Mouse (Mus musculus) gastrocnemius, postnatal 25 days (tissue): ENCODE data around the gene Rab3il1. TPM values are rescaled to one million over a fixed set of nuclear protein-coding genes. Genes with fewer than 3 reads are reported as not detected.

Experiments
- DNase-seq: peaks from one replicate; pipeline ENCODE4 v3.0.0; 2022
- total RNA-seq, 2 experiments: library from RNA; stranded (reverse); gene quantifications; 1 replicate in 1 of 2; 2 replicates in 1 of 2; pipeline ENCODE4 v1.2.3; 2021

Rab3il1 gene
- total RNA-seq, 2 experiments from 2014 or later: 6.0 to 6.5 TPM

DNA sequence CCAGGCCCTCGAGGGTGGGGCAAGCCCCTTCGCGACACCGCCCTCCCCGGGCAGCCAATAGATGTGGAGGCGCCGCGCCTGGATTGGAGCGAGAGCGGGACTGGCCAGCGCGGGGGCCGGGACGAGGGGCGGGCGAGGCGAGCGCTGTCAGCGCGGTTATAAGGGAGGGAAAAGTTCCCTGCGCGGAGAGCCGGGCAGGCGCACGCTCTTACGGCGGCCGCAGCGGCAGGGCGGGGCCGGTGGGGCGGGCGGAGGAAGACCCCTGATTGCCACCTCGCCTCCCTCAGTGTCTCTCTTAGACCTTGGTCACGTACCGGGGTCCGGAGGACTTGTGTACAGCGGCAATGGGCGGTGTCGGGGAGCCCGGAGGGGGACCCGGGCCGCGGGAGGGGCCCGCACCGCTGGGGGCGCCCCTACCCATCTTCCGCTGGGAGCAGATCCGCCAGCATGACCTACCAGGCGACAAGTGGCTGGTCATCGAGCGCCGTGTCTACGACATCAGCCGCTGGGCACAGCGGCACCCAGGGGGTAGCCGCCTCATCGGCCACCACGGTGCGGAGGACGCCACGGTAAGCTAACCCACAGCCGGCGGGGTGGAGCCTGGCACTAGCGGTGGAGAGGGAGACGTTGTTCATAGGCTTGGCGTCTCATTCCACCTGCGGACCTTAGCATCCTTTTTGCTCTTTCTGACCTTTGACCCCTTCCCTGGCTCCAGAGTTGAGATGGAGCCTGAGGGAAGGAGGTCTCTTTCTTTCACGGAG is 40.1 kb downstream of the Rab3il1 start, which contains the start of gene Fads3:
Gene Fads3, plus strand, starts transcription at position 182 of the 761 bp plus-strand sequence.
- DNase-seq: peak; percentile 86

DNA sequence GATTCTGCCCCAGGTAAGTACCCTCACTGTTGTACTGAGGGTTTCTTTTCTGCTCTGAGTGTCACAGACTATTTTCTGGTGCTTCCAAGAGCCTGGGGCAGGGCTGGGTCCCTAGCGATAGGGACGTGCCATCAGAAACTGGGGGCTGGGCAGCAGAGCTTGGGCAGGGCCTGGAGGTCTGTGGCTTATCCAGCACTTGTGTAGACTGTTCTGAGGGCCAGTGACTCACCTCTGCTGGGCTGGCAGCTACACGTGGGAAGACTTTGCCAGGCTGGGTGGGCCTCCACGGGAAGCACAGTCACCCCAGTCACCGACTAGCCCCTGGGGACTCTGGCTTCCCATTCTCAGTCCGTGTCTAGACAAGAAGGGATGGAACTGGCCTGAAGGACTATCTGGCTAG is 40.8 kb downstream of the Rab3il1 start:
- no peak for DNase-seq

DNA sequence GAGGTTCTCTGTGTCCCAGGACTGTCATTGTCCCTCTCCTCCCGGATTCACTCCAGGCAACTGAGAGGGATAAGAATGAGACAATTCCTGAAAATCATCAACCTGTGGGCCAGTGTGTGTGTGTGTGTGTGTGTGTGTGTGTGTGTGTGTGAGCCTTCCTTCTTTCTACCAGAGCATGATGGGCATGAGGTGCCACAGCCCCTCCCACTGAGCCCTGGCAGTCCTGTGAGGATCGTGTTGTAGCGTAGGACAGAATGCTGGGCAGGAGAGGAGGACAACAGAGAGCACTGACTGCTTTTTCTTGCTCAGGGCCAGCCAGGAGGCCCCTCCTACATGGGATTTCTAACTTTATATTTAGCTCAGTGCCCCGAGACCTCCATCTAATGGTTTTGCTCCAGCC is 41.3 kb downstream of the Rab3il1 start:
- no peak for DNase-seq

- DNase-seq: no peak
These were observed 42.2 kb downstream of the Rab3il1 start for GRCm38 (mm10) chr19:10043643-10044042.

DNA sequence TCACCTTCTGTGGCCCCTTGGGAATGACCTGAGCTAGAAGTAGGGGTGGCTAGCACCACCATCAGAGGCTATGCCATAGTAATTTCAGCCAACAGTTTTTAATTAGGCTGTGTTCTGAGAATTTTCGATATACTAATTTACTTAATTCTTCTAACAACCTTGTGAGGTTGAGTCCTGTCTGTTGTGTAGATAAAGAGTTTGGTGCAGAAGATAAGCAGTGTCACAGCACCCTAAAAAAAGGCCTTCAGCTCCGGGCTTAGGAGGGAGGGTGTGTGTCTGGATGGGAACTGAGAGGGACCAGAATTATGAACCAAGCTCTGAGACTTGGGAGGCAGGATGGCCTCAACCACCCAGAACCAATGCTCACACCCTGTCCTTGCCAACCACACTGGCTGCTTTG is 44.2 kb downstream of the Rab3il1 start:
- DNase-seq: no peak

- DNase-seq: no peak
These were observed 44.9 kb downstream of the Rab3il1 start for GRCm38 (mm10) chr19:10046346-10046745.

- no peak for DNase-seq
These were observed 45.5 kb downstream of the Rab3il1 start for GRCm38 (mm10) chr19:10046983-10047382.

- DNase-seq: no peak
These were observed 48.1 kb downstream of the Rab3il1 start for GRCm38 (mm10) chr19:10049533-10049932.

DNA sequence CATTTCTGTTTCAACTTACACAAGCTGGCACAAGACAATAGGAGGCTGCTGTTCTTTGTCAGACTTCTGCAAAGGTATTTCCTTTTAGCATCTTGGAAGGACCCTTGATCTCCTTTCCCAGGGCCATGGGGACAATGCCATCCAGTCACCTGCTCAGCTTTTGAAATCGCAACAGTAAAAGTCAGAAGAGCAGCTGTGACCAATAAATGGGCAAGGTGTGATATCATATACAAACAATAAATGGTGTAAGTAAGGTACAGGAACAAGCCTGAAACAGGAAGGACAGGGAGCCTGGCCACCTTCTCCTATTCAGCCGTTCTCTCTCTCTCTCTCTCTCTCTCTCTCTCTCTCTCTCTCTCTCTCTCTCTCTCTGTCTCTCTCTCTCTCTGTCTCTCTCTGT is 49.0 kb downstream of the Rab3il1 start:
- DNase-seq: no peak

- no peak for DNase-seq
These were observed 51.2 kb downstream of the Rab3il1 start for GRCm38 (mm10) chr19:10052698-10053097.

DNA sequence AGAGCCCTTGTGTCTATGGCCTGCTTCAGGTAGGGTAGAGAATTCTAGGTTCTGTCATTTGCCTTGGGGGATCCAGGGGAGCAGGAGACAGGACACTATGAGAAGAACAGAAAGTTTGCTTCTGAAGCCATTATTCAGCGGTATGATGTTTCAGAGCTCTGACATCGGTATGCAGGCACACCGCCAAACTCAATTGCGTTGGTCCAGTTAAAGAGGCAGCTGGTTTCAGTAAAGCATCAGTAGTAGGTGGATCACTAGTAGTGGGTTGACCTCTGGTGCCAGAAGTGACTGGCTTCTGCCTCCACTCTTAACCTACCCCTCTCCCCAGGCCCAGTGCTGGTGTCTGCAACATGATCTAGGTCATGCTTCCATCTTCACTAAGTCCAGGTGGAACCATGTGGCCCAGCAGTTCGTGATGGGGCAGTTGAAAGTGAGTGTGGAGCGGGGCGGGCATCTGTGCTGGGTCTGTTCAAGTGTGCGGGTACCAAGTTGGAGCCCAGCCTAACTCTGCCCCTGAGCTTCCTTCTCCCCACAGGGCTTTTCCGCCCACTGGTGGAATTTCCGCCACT is 52.3 kb downstream of the Rab3il1 start:
- DNase-seq: no peak

DNA sequence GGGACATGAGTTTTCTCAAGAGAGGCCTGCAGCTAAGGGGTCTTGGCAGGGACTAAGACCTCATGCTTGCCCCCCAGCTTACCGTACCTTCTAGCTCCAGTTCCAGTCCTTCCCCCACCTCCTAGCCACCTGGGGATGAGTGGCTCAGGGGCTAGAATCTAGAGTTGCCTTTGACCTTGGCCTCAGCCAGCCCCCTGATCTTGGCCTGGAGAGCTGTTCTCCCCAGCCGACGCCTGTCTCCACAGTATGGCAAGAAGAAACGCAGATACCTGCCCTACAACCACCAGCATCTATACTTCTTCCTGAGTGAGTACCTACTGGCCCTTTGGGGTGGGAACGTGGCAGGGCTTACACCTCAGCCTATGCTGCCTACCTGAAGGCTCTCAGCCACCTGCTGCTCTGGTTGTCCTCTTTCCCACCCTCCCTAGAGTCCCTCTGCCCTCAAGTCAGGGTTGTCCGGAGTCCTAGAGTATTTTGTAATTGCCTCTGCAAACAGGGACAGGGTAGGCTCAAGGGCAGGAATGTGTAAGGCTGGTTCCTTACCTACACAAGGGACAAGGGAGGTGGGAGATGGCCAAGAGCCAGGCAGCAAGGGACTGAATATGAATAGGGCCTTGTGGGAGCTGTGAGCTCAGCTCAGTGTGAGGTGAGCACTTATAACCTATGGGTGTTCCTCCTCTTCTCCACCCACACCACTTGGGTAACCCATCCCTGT is 53.0 kb downstream of the Rab3il1 start:
- DNase-seq: no peak

GRCm38 (mm10) chr19:10055261-10055660 is 53.8 kb downstream of the Rab3il1 start:
- no peak for DNase-seq

DNA sequence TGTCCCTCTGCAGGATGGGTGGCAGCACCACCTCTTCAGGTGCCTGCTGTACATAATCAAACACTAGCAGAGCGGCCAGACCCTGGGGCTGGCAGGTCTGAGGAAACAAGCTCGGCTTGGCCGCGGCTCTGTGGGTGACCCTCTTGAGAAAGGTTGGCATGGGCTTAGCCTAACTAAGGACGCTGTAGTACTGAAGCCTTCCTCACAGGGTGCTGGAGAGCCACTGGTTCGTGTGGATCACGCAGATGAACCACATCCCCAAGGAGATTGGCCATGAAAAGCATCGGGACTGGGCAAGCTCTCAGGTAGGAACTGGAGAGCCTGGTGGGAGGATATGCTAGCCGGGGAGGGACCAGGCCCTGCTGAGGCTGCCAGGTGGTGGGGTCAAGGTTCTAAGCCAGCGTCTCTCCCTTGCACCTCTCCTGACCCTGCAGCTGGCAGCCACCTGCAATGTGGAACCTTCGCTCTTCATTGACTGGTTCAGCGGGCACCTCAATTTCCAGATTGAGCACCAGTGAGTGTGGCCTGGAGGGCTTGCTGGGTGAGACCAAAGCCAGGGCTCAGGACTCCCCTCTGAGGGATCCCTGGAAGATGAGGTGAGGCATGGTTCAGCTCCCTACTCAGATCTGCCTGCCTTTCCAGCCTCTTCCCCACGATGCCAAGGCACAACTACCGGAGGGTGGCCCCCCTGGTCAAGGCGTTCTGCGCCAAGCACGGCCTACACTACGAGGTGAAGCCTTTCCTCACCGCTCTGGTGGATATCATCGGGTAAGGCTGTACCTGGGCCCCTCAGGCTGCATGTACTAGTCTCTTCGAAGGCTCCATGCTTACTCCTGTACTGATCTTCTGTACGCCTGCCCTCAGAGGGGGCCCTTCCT is 54.6 kb downstream of the Rab3il1 start:
- no peak for DNase-seq

GRCm38 (mm10) chr19:10056686-10057085 is 55.2 kb downstream of the Rab3il1 start:
- no peak for DNase-seq

DNA sequence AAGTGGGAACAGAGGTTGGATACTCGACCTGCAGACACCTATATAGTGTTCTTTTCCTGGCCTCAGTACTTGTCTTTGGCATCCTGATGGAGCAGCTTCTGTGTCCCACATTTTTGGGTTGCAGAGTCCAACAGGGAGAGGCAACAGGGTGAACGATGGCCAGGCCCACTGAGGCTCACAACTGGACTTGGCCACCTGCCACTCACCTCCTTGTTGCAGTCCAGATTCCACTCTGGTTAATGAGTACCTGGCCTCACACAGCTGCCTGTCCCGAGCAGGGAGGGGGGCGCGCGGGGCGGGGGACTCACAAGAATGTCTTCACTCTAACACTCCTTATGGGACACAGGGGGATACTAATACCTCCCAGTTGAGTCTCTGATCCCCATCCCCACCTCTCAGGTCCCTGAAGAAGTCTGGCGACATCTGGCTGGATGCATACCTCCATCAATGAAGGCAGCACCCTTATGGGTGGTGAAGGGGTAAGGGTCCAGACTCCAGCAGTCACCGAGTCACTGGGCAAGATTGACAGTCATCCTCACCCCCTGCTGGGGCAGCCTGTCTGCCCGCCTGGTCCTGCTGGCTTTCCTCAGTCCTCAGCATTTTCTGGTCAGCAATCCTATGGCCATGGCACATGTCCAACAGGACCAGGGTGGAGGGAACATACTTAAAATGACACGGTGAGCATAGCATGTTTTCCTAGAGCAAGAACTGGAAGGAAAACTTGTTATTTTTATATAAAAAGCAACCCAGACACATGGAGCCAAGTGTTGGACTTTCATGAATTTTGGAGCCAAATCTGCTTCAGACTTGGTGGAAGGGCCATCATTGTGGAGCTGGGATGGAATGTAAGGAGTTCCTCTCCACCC is 56.2 kb downstream of the Rab3il1 start:
- no peak for DNase-seq

DNA sequence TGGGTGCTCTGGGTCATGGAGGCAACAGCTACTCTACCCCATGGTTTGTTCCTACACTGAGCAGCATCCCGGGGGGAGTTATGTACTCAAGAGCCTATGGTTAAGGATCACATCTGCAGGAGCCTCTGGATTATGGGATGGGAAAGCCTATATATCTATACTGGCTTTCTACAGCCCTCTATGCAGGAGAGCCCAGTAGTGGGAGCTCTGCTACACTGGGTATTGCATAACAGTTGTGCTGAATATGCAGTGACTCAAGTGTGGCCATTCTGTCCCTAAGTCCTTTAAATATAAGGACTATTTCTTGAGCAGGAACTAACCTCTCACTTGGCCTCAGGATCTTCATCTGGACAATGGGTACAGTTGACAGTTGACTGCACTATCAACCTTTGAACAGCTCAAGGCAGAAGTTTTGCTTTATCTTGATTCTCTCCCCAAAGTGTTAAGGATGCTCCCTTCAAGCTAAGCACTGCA is 56.9 kb downstream of the Rab3il1 start:
- no peak for DNase-seq

DNA sequence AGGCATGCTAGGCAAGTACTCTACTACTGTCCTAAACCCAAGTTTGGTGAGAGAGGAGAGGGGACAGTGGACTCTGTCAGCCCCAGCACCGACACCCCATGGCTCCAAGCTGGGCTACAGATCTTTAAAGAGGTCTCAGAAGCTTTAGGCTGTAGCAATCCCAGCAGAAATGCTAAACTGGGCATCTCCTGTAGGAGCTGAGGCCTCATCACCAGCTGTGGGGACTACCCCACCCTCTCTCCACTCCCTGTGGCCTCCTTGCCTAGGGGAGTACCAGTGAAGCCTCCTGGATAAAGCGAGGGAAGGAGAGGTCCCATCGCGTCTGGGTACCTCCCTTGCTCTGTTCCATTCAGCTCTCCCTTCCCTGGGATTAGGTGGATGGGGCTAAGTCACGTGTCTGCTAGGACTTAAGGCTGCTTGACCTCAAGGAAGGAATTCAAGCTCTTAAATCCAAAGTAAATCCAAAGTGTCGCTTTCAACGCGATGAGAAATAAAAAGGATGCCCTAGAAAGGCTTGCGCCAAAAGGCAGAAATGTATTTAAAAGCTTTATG is 57.5 kb downstream of the Rab3il1 start:
- DNase-seq: no peak

GRCm38 (mm10) chr19:10059911-10060567 is 58.6 kb downstream of the Rab3il1 start:
- no peak for DNase-seq
